Mouse (Mus musculus): Measurements from ENCODE around the gene Adcy6. TPM values are rescaled to one million over a fixed set of nuclear protein-coding genes. Genes with fewer than 3 reads are reported as not detected.

Gene Adcy6
- polyA plus RNA-seq, 1 experiment from 2014 or later: 9.5 TPM

GRCm38 (mm10) chr15:98570873-98571538, 38.9 kb downstream of the Adcy6 start, which contains the start of the genes Ccnt1 and 4930415O20Rik:
TSS of gene Ccnt1 (minus strand) at chr15:98570923.
TSS of gene 4930415O20Rik (plus strand) at chr15:98571004.
- H3K9ac ChIP-seq (ENCODE audit: low read length): no peak within 1 kb of the TSS
- no peak for DNase-seq (ENCODE audit: low spot score)
- no peak within 1 kb of the TSS for H3K4me2 ChIP-seq (replicated peaks; ENCODE audit: low read depth)
- H3K27me3 ChIP-seq (ENCODE audit: control insufficient read depth, insufficient read depth, low read length): no peaks in the 10 kb centered on the region
- no peaks in the 10 kb centered on the region for H3K9me3 ChIP-seq (ENCODE audit: control insufficient read depth, low read length)
- H3K27ac ChIP-seq (replicated peaks): no peak within 1 kb of the TSS
- no peaks in the 10 kb centered on the region for H3K36me3 ChIP-seq (ENCODE audit: control insufficient read depth, insufficient read depth, low read length)
- WGBS: 77% methylated on average over 10 of the region's 10 CpGs
- H3K4me1 ChIP-seq (replicated peaks; ENCODE audit: control insufficient read depth, insufficient read depth): no peaks in the 10 kb centered on the region
- no peak within 1 kb of the TSS for H3K4me3 ChIP-seq (ENCODE audit: low read depth, low read length)
- no peak for TF ChIP-seq CTCF (IDR thresholded peaks at IDR 0.05; ENCODE audit: low read depth)
- no peak for TF ChIP-seq EP300 (optimal IDR thresholded peaks at IDR 0.05)
- no peak for ATAC-seq (ENCODE audit: low FRiP score, low TSS enrichment)

- Histone ChIP-seq H3K9ac (ENCODE audit: low read length) (no peak overlapping the region), H3K27me3 (ENCODE audit: control insufficient read depth, insufficient read depth, low read length) (no peaks in the 10 kb centered on the region), H3K27ac (replicated peaks) (no peak overlapping the region), H3K4me3 (ENCODE audit: low read depth, low read length) (no peak overlapping the region), H3K4me2 (replicated peaks; ENCODE audit: low read depth) (no peak overlapping the region), H3K4me1 (replicated peaks; ENCODE audit: control insufficient read depth, insufficient read depth) (no peaks in the 10 kb centered on the region), H3K36me3 (ENCODE audit: control insufficient read depth, insufficient read depth, low read length) (no peaks in the 10 kb centered on the region), H3K9me3 (ENCODE audit: control insufficient read depth, low read length) (no peaks in the 10 kb centered on the region)
- 69% methylated on average over 4 of the region's 4 CpGs for WGBS
- TF ChIP-seq EP300 (optimal IDR thresholded peaks at IDR 0.05) (no peak), CTCF (IDR thresholded peaks at IDR 0.05; ENCODE audit: low read depth) (no peak)
- no peak for ATAC-seq (ENCODE audit: low FRiP score, low TSS enrichment)
- no peak for DNase-seq (ENCODE audit: low spot score)
These were observed 40.0 kb downstream of the Adcy6 start for GRCm38 (mm10) chr15:98569795-98570365.

- ATAC-seq (ENCODE audit: low FRiP score, low TSS enrichment) (no peak), DNase-seq (ENCODE audit: low spot score) (no peak)
- TF ChIP-seq CTCF (IDR thresholded peaks at IDR 0.05; ENCODE audit: low read depth) (no peak), EP300 (optimal IDR thresholded peaks at IDR 0.05) (no peak)
- H3K27ac ChIP-seq (replicated peaks): no peak overlapping the region
- H3K4me1 ChIP-seq (replicated peaks; ENCODE audit: control insufficient read depth, insufficient read depth): no peaks in the 10 kb centered on the region
- 54% methylated on average over 7 of the region's 7 CpGs for WGBS
- no peaks in the 10 kb centered on the region for H3K36me3 ChIP-seq (ENCODE audit: control insufficient read depth, insufficient read depth, low read length)
- no peaks in the 10 kb centered on the region for H3K9me3 ChIP-seq (ENCODE audit: control insufficient read depth, low read length)
- H3K27me3 ChIP-seq (ENCODE audit: control insufficient read depth, insufficient read depth, low read length): no peaks in the 10 kb centered on the region
- H3K9ac ChIP-seq (ENCODE audit: low read length): peak overlapping the region; percentile 76
- H3K4me2 ChIP-seq (replicated peaks; ENCODE audit: low read depth): peak overlapping the region; percentile 71; the same call in 1 of the 2 replicates
- H3K4me3 ChIP-seq (ENCODE audit: low read depth, low read length): no peak overlapping the region
These were observed 40.7 kb downstream of the Adcy6 start for GRCm38 (mm10) chr15:98569216-98569615.

- Histone ChIP-seq H3K4me2 (replicated peaks; ENCODE audit: low read depth) (peak overlapping the region; percentile 71), H3K9ac (ENCODE audit: low read length) (peak overlapping the region; percentile 76), H3K27ac (replicated peaks) (peak overlapping the region; percentile 92), H3K27me3 (ENCODE audit: control insufficient read depth, insufficient read depth, low read length) (no peaks in the 10 kb centered on the region), H3K9me3 (ENCODE audit: control insufficient read depth, low read length) (no peaks in the 10 kb centered on the region), H3K4me1 (replicated peaks; ENCODE audit: control insufficient read depth, insufficient read depth) (no peaks in the 10 kb centered on the region), H3K36me3 (ENCODE audit: control insufficient read depth, insufficient read depth, low read length) (no peaks in the 10 kb centered on the region), H3K4me3 (ENCODE audit: low read depth, low read length) (peak overlapping the region; percentile 54)
- DNase-seq (ENCODE audit: low spot score) (no peak), ATAC-seq (ENCODE audit: low FRiP score, low TSS enrichment) (no peak)
- TF ChIP-seq EP300 (optimal IDR thresholded peaks at IDR 0.05) (no peak), CTCF (IDR thresholded peaks at IDR 0.05; ENCODE audit: low read depth) (no peak)
- WGBS: 6% methylated on average over 22 of the region's 22 CpGs
These were observed 41.4 kb downstream of the Adcy6 start for GRCm38 (mm10) chr15:98568256-98569033.

GRCm38 (mm10) chr15:98567278-98568134, 42.4 kb downstream of the Adcy6 start:
- TF ChIP-seq CTCF (IDR thresholded peaks at IDR 0.05; ENCODE audit: low read depth) (peak; percentile 60), EP300 (optimal IDR thresholded peaks at IDR 0.05) (peak; percentile 78)
- DNase-seq (ENCODE audit: low spot score) (peak; percentile 99), ATAC-seq (ENCODE audit: low FRiP score, low TSS enrichment) (peak; percentile 96)
- Histone ChIP-seq H3K36me3 (ENCODE audit: control insufficient read depth, insufficient read depth, low read length) (no peaks in the 10 kb centered on the region), H3K4me2 (replicated peaks; ENCODE audit: low read depth) (peak overlapping the region; percentile 71), H3K4me1 (replicated peaks; ENCODE audit: control insufficient read depth, insufficient read depth) (no peaks in the 10 kb centered on the region), H3K9me3 (ENCODE audit: control insufficient read depth, low read length) (no peaks in the 10 kb centered on the region), H3K4me3 (ENCODE audit: low read depth, low read length) (peak overlapping the region; percentile 88), H3K27ac (replicated peaks) (peak overlapping the region; percentile 99), H3K9ac (ENCODE audit: low read length) (peak overlapping the region; percentile 90), H3K27me3 (ENCODE audit: control insufficient read depth, insufficient read depth, low read length) (no peaks in the 10 kb centered on the region)
- under 1% methylated on average over 88 of the region's 88 CpGs for WGBS
